Mouse (Mus musculus): ENCODE data around the gene 1810013L24Rik.
"Not testable (repeated sequence)": the region's sequence is repeated elsewhere in the genome, so short reads cannot be mapped to it uniquely, and the experiment has no call there.

Gene 1810013L24Rik

DNA sequence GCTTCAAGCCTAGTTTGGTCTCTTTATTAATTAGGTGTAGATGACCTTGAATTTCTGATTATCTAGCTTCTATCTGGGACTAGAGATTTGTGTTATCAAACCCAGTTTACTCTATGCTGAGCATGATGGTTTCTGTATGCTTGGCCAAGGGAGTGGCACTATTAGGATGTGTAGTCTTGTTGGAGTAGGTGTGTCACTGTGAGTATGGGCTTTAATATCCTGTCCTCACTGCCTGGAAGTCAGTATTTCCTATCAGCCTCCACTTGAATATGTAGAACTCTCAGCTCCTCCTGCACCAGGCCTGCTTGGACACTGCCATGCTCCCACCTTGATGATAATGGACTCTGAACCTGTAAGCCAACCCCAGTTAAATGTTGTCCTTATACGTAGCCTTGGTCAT, 7.0 kb downstream of the 1810013L24Rik start:
- no peak for DNase-seq (ENCODE audit: low spot score)

DNA sequence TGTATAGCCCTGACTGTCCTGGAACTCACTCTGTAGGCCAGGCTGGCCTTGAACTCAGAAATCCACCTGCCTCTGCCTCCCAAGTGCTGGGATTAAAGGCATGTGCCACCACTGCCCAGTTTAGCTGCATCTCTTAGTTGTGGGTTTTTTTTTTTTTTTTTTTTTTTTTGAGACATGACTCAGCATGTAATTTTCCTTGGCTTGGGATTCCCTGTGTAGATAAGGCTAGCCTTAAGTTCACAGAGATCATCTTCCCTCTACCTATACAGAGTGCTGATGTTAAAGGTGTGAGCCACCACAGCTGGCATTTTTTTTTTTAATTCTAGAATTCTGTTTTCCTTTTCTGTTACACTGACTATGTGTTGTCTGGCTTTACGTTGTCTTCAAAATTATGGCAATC, 7.7 kb downstream of the 1810013L24Rik start:
- DNase-seq (ENCODE audit: low spot score), result no peak

DNA sequence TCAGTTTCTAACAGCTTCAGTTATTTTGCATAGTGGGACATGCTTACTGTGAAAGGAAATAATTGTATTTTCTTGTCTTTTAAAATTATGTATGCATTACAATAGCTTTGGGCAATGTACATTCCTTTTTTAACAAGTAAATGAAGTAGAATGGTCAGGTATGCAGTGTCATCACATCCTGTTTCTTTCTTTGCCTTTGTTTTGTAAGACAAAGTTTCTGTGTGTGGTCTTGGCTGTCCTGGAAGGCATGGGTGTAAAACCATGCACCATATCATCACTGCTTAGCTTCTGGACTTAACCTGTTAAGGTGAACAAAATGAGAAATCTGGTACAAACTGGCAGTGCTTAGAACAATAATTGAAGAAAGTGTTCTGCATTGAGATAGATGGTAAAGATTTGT, 9.0 kb downstream of the 1810013L24Rik start:
- no peak for DNase-seq (ENCODE audit: low spot score)

DNA sequence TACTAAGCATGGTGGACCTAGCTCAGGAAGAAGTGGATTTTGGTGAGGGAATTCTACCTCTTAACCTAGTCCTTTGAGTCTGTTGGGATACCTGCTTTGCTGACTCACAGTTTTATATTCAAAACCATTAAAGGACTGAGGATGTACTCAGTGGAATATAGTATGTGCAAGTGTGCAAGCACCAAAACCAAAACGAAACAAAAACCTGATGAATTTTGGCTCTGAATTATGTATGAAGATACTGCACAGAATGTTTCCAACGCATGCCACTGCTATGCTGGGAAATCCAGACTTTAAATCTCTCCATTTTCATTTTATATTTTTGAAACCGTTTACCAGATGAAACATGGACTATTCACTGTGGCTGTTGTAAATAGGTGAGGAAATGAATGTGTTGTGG, 10.7 kb downstream of the 1810013L24Rik start:
- no peak for DNase-seq (ENCODE audit: low spot score)

DNA sequence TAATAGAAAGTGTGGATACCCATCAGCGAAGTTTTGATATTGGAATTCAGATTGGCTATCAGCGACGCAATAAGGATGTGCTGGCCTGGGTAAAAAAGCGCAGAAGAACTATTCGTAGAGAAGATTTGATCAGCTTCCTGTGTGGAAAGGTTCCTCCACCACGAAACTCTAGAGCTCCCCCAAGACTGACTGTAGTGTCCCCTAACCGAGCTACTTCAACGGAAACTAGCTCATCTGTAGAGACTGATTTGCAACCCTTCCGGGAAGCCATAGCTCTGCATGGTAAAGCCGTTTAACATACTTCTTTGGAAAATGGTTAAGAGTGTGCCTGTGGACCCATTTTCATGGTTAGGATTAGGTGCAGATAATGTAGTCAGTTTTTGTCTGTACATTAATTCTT, 13.1 kb downstream of the 1810013L24Rik start:
- DNase-seq (ENCODE audit: low spot score), result no peak

DNA sequence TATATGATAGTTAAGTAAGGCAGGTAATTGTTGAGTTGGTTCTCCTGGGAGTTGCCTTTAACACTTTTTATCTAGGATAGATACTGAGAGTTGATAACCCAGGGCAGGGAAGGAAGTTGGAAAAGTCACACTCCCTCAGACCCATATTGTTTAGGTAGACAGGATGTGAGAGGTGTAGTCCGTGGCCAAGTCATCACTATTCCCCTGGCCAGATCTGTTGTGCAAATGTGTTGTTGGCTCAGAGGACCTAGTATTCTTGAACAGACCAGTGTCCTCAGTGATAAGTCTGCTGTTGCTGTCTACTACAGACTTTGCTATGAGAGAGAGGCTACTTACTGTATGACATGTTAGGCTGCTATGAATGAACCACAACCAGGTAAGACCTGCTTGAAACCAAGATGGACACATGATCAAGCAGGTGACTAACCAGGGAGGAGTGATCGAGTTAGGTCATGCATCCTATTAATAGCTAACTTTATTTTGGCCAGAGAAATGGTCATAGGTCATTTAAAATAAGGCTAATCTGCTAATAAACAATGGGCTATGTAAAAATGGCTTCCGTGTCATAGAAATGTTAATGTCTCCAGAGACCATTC, 13.8 kb downstream of the 1810013L24Rik start:
- no peak for DNase-seq (ENCODE audit: low spot score)

DNA sequence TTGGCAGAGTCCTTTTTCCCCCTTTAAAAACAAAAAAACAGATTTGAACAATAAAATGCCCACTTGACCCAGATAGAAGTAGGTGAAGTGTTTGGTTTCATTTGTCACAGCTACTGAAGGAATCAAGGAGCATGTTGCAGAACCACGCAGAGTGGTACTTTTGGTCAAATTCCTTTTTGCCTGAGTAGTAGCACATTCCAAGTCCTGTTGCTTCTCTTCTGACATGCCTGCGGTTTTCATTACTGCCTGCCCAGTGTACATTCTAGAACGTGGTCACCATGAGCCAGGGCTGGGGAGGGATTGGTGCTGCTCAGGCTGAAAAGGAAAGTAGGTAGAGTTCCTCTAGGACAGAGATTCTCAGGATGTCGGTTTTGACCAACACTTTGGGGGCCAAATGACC, 16.1 kb downstream of the 1810013L24Rik start:
- no peak for DNase-seq (ENCODE audit: low spot score)

DNA sequence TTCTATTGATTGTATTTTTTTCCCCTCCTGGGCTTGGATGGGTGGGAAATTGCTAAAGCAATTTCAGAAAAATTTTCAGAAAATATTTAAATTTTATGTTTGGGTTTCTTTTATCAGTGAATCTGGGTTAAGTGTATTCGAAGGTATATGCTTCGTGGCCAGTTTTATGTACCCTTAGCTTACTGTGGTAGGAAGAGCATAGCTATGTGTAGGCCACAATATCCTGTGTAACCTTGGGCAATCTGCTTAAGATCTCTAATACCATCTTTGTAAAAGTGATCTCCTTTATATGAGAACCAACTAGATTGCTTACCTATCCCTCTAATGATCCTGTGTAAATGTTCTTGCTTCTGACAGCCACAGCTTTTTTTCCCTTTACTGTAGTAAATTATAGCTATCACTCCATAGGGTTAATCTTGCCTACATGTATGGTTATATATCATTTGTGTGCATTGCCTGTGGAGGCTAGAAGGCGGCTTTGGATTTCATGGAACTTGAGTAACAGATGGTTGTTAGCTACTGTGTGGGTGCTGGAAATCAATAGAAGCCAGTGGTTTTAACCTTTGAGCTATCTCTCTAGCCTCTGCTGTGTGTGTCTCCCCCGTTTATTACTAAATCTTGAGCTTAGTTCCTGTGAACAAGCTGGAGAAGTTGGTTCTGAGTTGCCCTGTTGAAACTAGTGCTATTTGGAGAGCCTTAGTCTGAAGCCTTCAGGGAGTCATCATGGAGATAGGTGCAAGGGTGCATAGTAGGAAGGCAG, 18.6 kb downstream of the 1810013L24Rik start:
- no peak for DNase-seq (ENCODE audit: low spot score)

DNA sequence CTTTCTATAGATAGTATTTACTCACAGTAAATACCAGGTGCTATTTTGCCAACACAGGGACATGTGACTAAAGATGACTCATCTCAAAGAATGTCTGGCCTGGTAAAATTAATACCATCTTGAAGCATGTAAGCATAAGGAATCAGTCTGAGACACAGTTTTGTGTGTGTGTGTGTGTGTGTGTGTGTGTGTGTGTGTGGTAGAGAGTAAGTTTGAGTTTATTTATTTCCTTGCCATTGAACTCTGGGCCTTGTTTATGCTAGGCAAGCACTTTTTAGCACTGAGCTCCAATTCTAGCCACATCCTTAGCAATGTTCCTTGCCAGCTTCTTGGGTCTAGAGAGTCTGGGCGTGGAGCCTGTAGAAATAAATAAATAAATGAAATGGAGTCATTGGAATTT, 20.0 kb downstream of the 1810013L24Rik start:
- no peak for DNase-seq (ENCODE audit: low spot score)

DNA sequence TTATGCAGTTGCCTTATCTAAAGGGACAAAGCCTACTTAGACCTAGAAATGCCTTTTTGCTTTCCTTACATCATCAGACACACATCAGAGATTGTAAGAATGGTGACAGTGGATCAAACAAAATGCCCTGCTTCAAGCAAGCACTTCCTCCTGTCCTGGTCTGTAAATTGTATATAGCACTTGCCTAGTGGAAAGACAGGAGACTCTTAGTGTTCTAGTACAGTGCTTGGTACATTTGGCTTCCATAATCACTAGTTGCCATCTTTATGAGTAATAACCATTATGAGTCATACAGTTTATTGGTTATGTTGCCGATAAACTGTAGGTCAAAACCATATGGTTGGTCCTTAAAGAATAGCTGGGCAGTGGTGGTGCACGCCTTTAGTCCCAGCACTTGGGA, 25.2 kb downstream of the 1810013L24Rik start:
- no peak for DNase-seq (ENCODE audit: low spot score)

DNA sequence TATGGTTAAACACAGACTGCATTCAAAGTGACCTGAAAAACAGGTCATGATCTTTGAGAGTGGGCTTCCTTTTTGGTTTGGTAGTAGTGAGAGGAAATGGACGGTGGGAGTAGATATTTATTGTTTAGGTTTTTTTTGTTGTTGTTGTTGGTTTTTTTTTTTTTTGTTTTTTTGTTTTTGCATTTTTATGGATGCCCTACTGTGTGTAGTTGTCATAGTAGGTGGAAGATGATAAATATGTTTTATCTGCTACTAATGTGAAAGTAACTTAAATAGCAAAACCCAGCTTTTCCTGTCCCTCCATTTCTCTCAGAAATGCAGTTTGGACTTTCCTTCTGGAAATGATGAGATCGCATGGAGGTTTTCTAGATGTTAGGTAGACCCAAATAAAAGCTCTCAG, 26.9 kb downstream of the 1810013L24Rik start:
- DNase-seq (ENCODE audit: low spot score), result no peak

DNA sequence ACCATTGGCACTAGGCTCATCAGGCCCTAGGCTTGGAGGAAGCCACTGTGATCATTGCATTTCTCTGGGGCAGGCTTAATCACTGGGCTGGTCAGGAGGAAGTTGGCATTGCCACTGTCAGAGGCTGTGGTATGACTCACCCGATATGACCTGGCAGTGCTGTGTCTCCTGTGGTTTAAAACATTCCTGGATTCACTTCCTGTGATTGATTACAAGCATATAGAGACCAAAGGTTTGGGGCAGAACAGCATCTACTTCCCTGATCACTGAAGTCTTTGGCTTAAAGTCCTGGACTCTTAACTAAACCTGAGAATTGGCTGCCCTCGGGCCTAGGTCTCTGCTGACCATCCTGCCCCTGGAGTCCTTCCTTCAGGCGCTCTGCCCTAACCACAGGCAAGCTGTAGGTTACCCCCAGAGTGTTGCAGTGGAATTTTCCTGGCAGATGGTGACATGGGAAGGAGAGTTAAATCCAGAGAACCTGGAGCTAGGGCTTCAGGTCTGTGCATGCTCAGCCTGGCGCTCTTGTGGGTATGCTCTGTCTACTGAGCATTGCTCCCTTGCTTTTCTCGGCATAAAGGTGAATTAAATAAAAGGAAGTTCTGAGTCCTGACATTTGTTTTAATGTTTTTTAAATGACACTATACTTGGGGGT, 32.6 kb downstream of the 1810013L24Rik start:
- DNase-seq (ENCODE audit: low spot score), result no peak

DNA sequence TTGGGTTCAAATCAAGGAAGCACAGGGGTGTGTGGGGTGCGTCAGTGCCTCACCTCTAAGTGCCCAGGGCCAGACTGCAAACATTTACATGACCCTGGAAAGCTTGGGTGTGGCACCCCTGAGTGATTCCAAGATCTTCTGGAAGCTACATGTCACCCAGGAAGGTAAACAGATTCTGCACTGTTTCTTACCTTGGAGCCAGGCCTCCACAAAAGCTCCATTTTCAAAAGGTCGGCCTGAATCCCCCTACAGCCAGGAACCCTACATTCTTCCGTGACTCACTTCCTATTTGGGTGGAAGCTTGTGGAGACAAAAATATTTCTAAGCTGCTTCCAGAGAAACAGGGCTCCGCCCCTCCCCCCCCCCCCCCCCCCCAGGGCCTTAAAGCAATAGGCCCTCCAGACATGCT, 34.3 kb downstream of the 1810013L24Rik start:
- DNase-seq (ENCODE audit: low spot score), result no peak

DNA sequence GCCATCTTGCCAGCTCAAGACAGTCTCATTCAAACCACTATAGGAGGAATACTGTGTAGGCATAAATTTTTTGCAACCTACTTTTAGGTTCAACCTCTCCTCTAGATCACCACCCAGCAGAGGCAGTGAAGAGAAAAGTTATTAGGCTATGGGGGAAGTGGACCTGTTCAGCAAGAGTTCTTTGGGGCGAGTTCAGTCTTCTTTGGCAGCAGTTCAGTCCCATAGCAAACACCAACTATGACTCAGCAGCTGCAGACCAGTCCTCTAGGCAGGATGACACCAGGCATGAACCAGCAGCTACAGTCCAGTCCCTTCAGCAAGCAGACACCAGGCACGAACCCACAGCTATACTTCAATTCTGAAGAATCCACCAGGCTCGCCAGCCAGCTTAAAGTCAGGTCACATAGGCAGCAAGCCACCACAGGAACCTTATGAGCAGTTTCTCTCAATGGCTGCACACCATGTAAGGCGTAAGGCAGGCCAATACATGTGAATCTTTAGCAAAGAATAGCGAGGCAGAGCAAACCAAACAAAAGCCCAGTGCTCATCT, 37.6 kb downstream of the 1810013L24Rik start:
- no peak for DNase-seq (ENCODE audit: low spot score)

DNA sequence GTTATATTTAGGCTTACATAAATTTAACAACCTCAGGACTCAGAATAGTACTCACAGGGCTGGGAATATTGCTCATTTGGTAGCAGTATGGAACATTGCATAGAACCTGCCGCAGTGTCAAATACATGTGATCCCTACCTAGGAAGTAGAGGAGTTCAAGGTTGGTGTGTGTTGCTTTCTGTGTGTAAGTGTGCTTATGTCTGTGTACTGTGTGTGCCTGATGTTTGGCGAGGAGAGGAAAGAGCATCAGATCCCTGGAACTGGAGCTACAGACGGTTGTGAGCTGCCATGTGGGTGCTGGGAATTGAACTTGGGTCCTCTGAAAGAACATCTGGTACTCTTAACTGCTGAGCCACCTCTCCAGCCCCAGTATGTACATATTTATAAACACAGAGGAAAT, 38.6 kb downstream of the 1810013L24Rik start:
- DNase-seq (ENCODE audit: low spot score), result no peak

DNA sequence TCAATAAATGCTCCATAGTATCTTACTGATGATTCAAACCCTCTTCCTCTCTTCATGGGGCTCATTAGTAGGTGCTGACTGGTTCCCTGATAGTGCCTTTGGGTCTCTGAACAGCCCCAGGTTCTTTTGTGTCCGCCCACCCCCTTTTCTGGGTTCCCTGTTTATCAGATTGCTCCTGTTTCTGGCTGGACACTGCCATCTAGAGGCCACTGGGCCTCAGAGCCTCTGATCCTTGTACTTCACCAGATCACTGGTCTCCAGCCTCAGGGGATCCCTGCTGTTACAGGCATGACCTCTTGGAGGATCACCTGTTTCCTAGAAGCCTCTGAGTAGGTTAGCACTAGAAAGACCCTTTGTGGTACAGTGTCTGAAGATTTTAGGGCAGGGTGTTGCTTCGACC, 39.8 kb downstream of the 1810013L24Rik start:
- DNase-seq (ENCODE audit: low spot score), result peak; percentile 68

DNA sequence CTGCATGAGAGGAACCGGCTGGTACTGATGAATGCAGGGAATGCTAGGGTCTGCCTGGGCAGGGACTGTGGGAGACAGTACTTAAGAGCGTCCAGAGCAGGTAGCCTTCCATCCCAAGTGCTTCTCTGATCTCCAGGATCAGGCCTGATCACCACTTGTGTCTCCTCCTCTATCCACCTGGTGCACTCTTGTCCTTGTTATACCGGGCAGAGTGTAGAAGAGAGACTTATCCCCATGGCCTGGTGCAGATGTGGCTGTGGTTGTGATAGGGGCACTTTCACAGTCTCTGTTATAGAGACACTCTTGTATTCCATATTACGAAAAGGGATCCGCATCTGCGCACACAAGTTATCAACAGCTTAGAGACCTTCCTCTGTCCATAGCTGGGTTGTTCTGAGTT, 41.5 kb downstream of the 1810013L24Rik start:
- DNase-seq (ENCODE audit: low spot score), result no peak

DNA sequence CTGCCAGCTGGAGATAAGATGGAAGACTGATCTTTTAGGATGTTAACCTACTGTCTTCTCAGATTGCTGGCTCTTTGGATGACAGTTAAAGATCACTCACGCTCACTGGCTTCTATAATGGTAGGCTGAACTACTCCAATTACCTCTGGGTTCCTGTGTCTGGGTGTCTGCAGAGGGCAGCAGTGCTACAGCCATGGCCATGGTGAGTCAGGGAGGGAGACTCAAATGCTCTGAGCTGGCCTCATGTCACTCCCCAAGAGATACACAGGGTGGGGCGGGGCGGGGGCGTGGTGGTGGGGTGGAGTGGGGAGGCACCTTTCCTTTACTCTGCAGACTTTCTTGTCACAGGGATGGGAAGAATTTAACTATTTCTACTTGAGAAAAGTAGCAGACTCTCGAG, 42.1 kb downstream of the 1810013L24Rik start:
- no peak for DNase-seq (ENCODE audit: low spot score)

DNA sequence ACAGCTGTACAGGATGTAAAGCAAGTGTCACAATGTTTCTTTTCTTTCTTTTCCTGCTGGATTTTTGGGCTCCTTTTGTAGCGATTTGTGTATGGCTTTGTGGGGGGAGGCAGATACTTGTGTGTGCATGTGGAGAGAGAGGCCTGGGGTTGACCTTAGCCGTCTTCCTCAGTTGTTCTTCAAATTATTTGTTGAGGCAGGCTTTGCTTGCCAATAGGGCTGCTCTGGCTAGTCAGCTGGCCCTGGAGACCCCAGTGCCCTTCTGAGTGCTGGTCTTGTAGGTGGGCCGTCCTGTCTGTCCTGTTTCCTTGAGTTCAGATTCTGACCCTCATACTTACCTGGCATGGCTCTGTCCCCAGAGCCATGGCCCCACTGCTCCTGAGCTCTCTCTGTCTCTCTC, 42.6 kb downstream of the 1810013L24Rik start:
- no peak for DNase-seq (ENCODE audit: low spot score)

DNA sequence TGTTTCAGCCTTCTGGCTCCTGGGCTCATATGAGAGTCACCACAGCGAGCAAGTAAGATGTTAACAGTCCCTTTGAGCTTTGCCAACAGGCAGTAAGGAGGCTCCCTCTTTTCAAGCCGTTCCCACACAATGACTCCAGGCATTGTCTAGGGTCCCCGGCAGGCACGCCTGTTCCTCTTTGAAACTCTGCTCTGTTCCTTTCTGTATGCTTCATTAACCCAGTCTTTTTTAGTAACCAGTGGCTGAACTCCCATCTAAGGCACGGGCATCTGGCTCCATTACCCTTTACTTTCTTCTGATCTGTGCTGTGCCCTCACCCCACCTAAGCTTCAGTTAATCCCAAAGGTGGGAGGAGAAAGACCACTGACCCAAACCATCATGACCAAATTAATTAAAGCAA, 50.2 kb downstream of the 1810013L24Rik start:
- DNase-seq (ENCODE audit: low spot score), result no peak

DNA sequence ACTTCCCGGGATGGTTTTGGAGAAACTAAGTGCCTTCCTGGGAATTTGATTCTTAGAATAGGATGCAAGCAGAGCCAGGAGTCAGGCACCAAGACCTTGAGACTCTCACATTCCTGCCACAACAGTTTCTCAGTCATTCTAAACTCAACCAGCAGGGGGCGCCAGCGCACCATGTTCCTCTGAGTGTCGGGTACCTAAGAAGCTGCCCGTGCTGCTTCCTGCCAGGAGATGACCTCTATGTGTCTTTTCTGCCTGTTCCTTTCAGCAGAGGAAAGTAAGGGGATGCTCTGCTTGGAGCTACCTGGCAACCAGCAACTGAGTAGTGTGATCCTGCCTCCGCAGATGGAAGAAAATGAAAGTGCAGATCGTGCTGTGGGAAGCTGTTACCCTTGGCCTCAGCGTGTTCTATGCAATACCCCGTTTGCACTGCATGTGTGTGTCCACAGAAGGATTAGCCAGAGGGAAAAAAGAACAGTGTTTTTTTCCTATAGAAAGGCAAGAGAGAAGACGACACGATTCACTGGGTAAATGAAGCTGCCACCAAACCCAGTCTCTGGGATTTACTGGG, 53.9 kb downstream of the 1810013L24Rik start:
- DNase-seq (ENCODE audit: low spot score), result peak; percentile 50

DNA sequence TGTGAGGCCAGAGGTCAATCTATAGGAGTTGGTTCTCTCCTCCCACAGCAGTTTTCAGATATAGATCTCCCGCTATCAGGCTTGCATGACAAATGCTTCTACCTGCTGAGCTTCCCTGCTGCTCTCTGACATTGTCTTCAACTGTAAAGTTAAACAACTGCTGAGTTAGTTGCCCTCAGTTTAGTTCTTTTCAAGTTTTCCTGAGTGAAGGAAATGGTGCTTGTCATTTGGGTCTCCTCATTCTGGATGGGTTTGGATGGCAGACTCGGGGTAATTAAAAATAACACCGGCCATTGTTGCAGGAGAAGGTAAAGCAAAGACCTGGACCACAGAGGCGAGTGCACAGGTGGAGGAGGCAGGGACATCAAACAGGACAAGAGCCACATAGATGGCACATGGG, 64.3 kb downstream of the 1810013L24Rik start:
- DNase-seq (ENCODE audit: low spot score), result not testable (repeated sequence)

DNA sequence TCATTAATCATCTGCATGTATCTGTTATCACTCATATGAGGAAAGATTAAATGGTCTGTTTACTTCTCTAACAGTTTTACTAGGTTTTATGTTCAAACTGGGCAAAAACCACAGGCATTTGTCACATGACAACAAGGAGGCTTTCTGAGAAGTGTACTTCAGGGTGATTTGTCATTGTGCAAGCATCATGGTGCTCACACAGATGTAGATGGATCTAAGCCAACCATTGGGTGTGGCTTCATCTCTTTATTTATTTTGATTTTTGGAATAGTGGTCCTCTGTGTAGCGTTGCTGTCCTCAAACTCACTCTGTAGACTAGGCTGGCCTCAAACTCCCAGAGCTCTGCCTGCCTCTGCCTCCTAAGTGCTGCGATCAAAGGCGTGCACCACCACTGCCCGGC, 65.4 kb downstream of the 1810013L24Rik start:
- DNase-seq (ENCODE audit: low spot score), result no peak
